Mouse (Mus musculus): ENCODE data around the gene Dera. TPM values are rescaled to one million over a fixed set of nuclear protein-coding genes. Genes with fewer than 3 reads are reported as not detected.
"Not testable (repeated sequence)": the region's sequence is repeated elsewhere in the genome, so short reads cannot be mapped to it uniquely, and the experiment has no call there.

The Dera gene
- total RNA-seq (2014; rRNA removed) (9.1 and 12.1 TPM in 2 replicates), polyA plus RNA-seq (2015; fragmentation: Nextera tagmentation; extraction: Ambion mirVana) (17.9 and 19.4 TPM in 2 replicates)

DNA sequence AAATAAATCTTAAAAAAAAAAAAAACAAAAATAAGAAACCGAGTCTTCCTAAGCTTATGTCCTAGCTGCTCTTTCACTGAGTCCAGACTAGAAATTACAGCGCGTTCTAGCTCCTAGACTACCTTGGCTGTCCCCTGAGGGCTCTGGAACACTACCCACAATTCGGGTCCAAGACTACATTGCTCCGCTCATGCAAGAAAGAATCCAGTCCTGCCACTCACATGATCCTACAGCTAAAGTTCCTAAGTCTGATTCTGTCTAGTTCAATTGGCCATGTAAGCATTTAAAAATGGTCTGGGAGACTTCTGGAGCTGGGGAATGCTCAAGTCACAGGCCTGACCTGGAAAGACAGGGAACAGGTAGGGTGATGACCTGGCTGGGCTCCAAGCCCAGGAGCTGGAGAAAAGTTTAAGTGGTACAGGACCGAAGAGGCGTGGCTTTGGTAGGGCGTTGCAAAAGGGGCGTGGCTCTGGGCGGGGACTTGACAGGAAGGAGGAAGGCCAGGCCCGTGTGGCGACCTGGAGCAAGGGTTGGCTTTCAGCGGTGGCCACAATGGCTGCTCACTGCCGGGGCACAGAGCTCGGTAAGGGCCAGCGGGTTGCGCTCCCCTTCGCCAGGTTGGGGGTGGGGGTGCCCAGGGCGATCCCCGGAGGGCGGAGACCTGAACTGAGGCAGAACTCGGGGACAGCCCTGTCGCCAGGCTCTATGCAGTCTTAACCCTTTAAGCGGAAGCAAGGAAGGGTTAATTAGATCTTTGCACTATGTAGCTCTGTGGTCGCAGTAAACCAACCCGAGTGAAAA is at the start of gene Dera:
Gene Dera, plus strand, starts transcription at position 491 of the 801 bp plus-strand sequence.
- TF ChIP-seq CTCF (IDR thresholded peaks at IDR 0.05; ENCODE audit: low read depth), result no peak
- 10% methylated on average over 26 of the region's 26 CpGs for WGBS
- H3K27me3 ChIP-seq (ENCODE audit: insufficient read depth, low read length), result no peaks in the 10 kb centered on the region
- peak within 1 kb of the TSS; percentile 51 for H3K9ac ChIP-seq (replicated peaks; ENCODE audit: low read length)
- H3K4me1 ChIP-seq (ENCODE audit: insufficient read depth, low read length), result no peaks in the 10 kb centered on the region
- no peaks in the 10 kb centered on the region for H3K9me3 ChIP-seq (ENCODE audit: low read length)
- H3K4me2 ChIP-seq (ENCODE audit: low read depth, low read length), result peak within 1 kb of the TSS; percentile 86
- DNase-seq (ENCODE audit: low spot score), result peak; percentile 76
- no peak within 1 kb of the TSS for H3K27ac ChIP-seq
- peak within 1 kb of the TSS; percentile 59 for H3K4me3 ChIP-seq (ENCODE audit: low read length)
- peak; percentile 87 for ATAC-seq
- H3K36me3 ChIP-seq (ENCODE audit: insufficient read depth, low read length), result peaks cover 12% of the 10 kb centered on the region

DNA sequence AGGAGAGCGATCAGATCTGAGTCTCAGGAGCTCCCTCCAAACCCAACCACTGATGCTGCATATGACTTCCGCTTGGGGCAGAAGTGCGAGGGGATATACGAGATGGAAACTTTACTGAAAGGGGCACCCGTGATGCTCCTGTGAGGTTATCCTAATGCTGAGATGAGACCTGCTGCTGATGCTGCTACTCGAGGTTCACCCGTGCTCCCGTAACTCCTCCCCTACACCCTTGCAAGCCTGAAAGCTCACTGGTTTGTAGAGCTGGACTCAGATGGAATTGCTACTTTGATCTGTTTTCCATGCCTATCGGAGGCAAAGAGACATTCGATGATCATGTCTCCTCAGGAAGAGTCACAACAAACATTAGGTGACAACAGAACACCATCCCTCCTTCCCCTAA is 48.1 kb upstream of the Dera start:
- Histone ChIP-seq H3K27ac (no peak overlapping the region), H3K4me3 (ENCODE audit: low read length) (no peak overlapping the region), H3K4me2 (ENCODE audit: low read depth, low read length) (no peak overlapping the region), H3K9me3 (ENCODE audit: low read length) (no peaks in the 10 kb centered on the region), H3K4me1 (ENCODE audit: insufficient read depth, low read length) (no peaks in the 10 kb centered on the region), H3K27me3 (ENCODE audit: insufficient read depth, low read length) (no peaks in the 10 kb centered on the region), H3K9ac (replicated peaks; ENCODE audit: low read length) (no peak overlapping the region), H3K36me3 (ENCODE audit: insufficient read depth, low read length) (no peaks in the 10 kb centered on the region)
- ATAC-seq (no peak), DNase-seq (ENCODE audit: low spot score) (no peak)
- TF ChIP-seq CTCF (IDR thresholded peaks at IDR 0.05; ENCODE audit: low read depth), result no peak
- WGBS, result 95% methylated on average over 10 of the region's 10 CpGs

GRCm38 (mm10) chr6:137708726-137709405 is 45.5 kb upstream of the Dera start:
- H3K4me1 ChIP-seq (ENCODE audit: insufficient read depth, low read length), result not testable (repeated sequence)
- 91% methylated on average over 13 of the region's 13 CpGs for WGBS

DNA sequence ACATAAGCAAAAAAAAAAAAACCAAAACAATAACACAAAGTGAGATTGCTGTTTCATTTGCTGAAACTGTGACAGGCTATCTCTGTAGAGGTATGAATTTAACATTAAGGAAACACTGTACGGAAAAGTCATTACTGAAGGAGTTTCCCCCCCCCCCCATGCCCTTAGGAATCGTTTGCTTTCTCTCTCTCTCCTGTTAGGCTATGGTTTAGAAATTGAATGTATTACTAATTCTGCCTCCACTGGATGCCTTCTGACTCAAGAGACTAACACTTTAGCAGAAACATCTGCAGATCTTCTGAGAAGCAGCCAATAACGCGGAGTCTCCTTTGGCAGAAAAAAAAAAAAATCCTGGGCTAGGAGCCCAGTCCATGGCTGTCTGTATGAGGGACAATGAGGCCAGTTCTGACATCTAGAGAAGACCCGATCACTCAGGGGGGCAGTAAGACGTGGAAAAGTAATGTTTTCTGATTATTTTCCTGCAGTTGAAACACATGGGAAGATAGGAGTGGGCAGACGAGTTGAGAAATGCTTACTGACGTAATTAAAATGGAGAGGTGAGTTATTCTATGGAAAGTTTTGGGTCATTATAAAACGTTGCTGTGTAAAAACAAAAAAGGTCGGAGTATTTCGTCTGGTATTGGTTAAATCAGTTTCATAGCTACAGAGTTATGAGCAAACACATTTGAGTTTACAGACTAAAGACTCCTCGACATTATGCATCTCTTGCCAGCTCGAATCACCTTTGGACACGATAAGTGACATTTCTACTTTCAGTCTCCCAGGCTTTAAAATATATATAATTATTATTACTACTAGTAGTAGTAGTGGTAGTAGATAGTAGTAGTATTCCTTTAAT is 43.9 kb upstream of the Dera start:
- no peaks in the 10 kb centered on the region for H3K9me3 ChIP-seq (ENCODE audit: low read length)
- H3K27ac ChIP-seq, result no peak overlapping the region
- no peak for TF ChIP-seq CTCF (IDR thresholded peaks at IDR 0.05; ENCODE audit: low read depth)
- 64% methylated on average over 14 of the region's 14 CpGs for WGBS
- 0 out of 2 replicates have a peak, but pooled peaks cover 5% of the 10 kb centered on the region for H3K4me1 ChIP-seq (ENCODE audit: insufficient read depth, low read length)
- DNase-seq (ENCODE audit: low spot score) (no peak), ATAC-seq (no peak)
- H3K36me3 ChIP-seq (ENCODE audit: insufficient read depth, low read length), result no peaks in the 10 kb centered on the region
- no peak overlapping the region for H3K9ac ChIP-seq (replicated peaks; ENCODE audit: low read length)
- no peak overlapping the region for H3K4me2 ChIP-seq (ENCODE audit: low read depth, low read length)
- H3K27me3 ChIP-seq (ENCODE audit: insufficient read depth, low read length), result no peaks in the 10 kb centered on the region
- H3K4me3 ChIP-seq (ENCODE audit: low read length), result no peak overlapping the region

More at GRCm38 (mm10) chr6:137708726-137709405, 45.5 kb upstream of the Dera start:
- not testable (repeated sequence) for ATAC-seq; H3K36me3 ChIP-seq (ENCODE audit: insufficient read depth, low read length); DNase-seq (ENCODE audit: low spot score); H3K4me2 ChIP-seq (ENCODE audit: low read depth, low read length); H3K9me3 ChIP-seq (ENCODE audit: low read length); H3K4me3 ChIP-seq (ENCODE audit: low read length); H3K9ac ChIP-seq (replicated peaks; ENCODE audit: low read length); H3K27me3 ChIP-seq (ENCODE audit: insufficient read depth, low read length); H3K27ac ChIP-seq

GRCm38 (mm10) chr6:137712654-137713309 is 41.6 kb upstream of the Dera start:
- H3K9me3 ChIP-seq (ENCODE audit: low read length), result no peaks in the 10 kb centered on the region
- no peak overlapping the region for H3K4me3 ChIP-seq (ENCODE audit: low read length)
- H3K27me3 ChIP-seq (ENCODE audit: insufficient read depth, low read length), result no peaks in the 10 kb centered on the region
- no peaks in the 10 kb centered on the region for H3K36me3 ChIP-seq (ENCODE audit: insufficient read depth, low read length)
- 0 out of 2 replicates have a peak, but pooled peaks cover 5% of the 10 kb centered on the region for H3K4me1 ChIP-seq (ENCODE audit: insufficient read depth, low read length)
- no peak for TF ChIP-seq CTCF (IDR thresholded peaks at IDR 0.05; ENCODE audit: low read depth)
- no peak overlapping the region for H3K9ac ChIP-seq (replicated peaks; ENCODE audit: low read length)
- no peak overlapping the region for H3K4me2 ChIP-seq (ENCODE audit: low read depth, low read length)
- peak overlapping the region; percentile 37; the same call in 1 of the 2 replicates for H3K27ac ChIP-seq
- 0 out of 2 replicates have a peak, but pooled peaks have one; percentile 31 for ATAC-seq
- WGBS, result 32% methylated on average over 7 of the region's 7 CpGs
- DNase-seq (ENCODE audit: low spot score), result peak; percentile 33

- Histone ChIP-seq H3K27ac (no peak overlapping the region), H3K9ac (replicated peaks; ENCODE audit: low read length) (no peak overlapping the region), H3K4me3 (ENCODE audit: low read length) (no peak overlapping the region), H3K4me1 (ENCODE audit: insufficient read depth, low read length) (0 out of 2 replicates have a peak, but pooled peaks cover 5% of the 10 kb centered on the region), H3K4me2 (ENCODE audit: low read depth, low read length) (no peak overlapping the region), H3K27me3 (ENCODE audit: insufficient read depth, low read length) (no peaks in the 10 kb centered on the region), H3K9me3 (ENCODE audit: low read length) (no peaks in the 10 kb centered on the region), H3K36me3 (ENCODE audit: insufficient read depth, low read length) (no peaks in the 10 kb centered on the region)
- WGBS, result 65% methylated on average over 3 of the region's 3 CpGs
- ATAC-seq (0 out of 2 replicates have a peak, but pooled peaks have one; percentile 21), DNase-seq (ENCODE audit: low spot score) (no peak)
- TF ChIP-seq CTCF (IDR thresholded peaks at IDR 0.05; ENCODE audit: low read depth), result no peak
Observed at GRCm38 (mm10) chr6:137713310-137713664, 41.1 kb upstream of the Dera start.
